15 mouse cellular contexts compared by ENCODE assay signal in genomic region chr2:134977641-134978040, GRCm38 (mm10).
DNase-seq lines count a peak whose midpoint lies in the region; ATAC-seq and TF ChIP-seq lines count a peak whose summit lies in the region.
"Had no signal": no experiment of that assay in that cellular context is flagged by ENCODE, and none has a peak within 500 bp of the region (broad histone marks: within the 10 kb centered on the region; RNA-seq: fewer than 3 reads in every experiment).

No protein-coding gene starts in this region.

- no peak overlapping the region for H3K9ac ChIP-seq in forebrain, postnatal 0 days
- H3K9ac ChIP-seq in forebrain, embryonic 13.5 days = no peak overlapping the region
- H3K9ac ChIP-seq in liver, postnatal 0 days (replicated peaks) = no peak overlapping the region
- H3K9ac ChIP-seq: hindbrain, embryonic 13.5 days; liver, embryonic 14.5 days had no signal

- no peaks in the 10 kb centered on the region for H3K9me3 ChIP-seq in forebrain, postnatal 0 days (ENCODE audit: low read length)
- no peaks in the 10 kb centered on the region for H3K9me3 ChIP-seq in forebrain, embryonic 13.5 days (replicated peaks)
- no peaks in the 10 kb centered on the region for H3K9me3 ChIP-seq in liver, postnatal 0 days (ENCODE audit: low read length)
- H3K9me3 ChIP-seq: hindbrain, embryonic 13.5 days had no signal

- H3K4me3 ChIP-seq in forebrain, postnatal 0 days (ENCODE audit: low read depth, low read length) = no peak overlapping the region
- no peak overlapping the region for H3K4me3 ChIP-seq in forebrain, embryonic 13.5 days
- H3K4me3 ChIP-seq in liver, postnatal 0 days (ENCODE audit: low read depth, low read length) = no peak overlapping the region
- H3K4me3 ChIP-seq: hindbrain, embryonic 13.5 days; myocyte had no signal

- no peak for DNase-seq in forebrain, postnatal 0 days
- no peak for DNase-seq in liver, postnatal 0 days
- DNase-seq in liver = no peak
- peak; percentile 32 for DNase-seq in adrenal gland, postnatal 14 days
- peak; percentile 42 for DNase-seq in gonadal fat pad, adult 2 months (ENCODE audit: low read depth)
- DNase-seq in frontal cortex, postnatal 14 days (ENCODE audit: low spot score in 2 of 2) = no peak
- DNase-seq: cerebellum, postnatal 36 days; gastrocnemius, postnatal 14 days; kidney, adult 11 months; thymus, postnatal 4 days had no signal

- WGBS in forebrain, postnatal 0 days = 77% methylated on average over 1 of the region's 1 CpGs
- 86% methylated on average over 1 of the region's 1 CpGs for WGBS in forebrain, embryonic 13.5 days
- WGBS in liver, postnatal 0 days (ENCODE audit: insufficient replicate concordance) = 66% methylated on average over 1 of the region's 1 CpGs

- H3K36me3 ChIP-seq in forebrain, postnatal 0 days (ENCODE audit: insufficient read depth) = no peaks in the 10 kb centered on the region
- H3K36me3 ChIP-seq in forebrain, embryonic 13.5 days (ENCODE audit: poor library complexity, severe bottlenecking) = no peaks in the 10 kb centered on the region
- no peaks in the 10 kb centered on the region for H3K36me3 ChIP-seq in liver, postnatal 0 days (replicated peaks; ENCODE audit: insufficient read depth, low read length)
- H3K36me3 ChIP-seq: hindbrain, embryonic 13.5 days had no signal

- no peaks in the 10 kb centered on the region for H3K27me3 ChIP-seq in forebrain, postnatal 0 days (ENCODE audit: insufficient read depth, low read length)
- H3K27me3 ChIP-seq in forebrain, embryonic 13.5 days = no peaks in the 10 kb centered on the region
- no peaks in the 10 kb centered on the region for H3K27me3 ChIP-seq in liver, postnatal 0 days (ENCODE audit: insufficient read depth, low read length)
- H3K27me3 ChIP-seq: CH12.LX; hindbrain, embryonic 13.5 days had no signal

- H3K4me2 ChIP-seq in forebrain, postnatal 0 days (ENCODE audit: low read depth) = no peak overlapping the region
- no peak overlapping the region for H3K4me2 ChIP-seq in forebrain, embryonic 13.5 days
- H3K4me2 ChIP-seq in liver, postnatal 0 days (ENCODE audit: low read depth, low read length) = no peak overlapping the region
- H3K4me2 ChIP-seq: hindbrain, embryonic 13.5 days had no signal

- ATAC-seq in forebrain, postnatal 0 days = peak; percentile 40; the same call in 1 of the 2 replicates
- ATAC-seq in forebrain, embryonic 13.5 days = no peak
- ATAC-seq in liver, postnatal 0 days = no peak

- no peak for TF ChIP-seq EP300 in liver, postnatal 0 days (IDR thresholded peaks at IDR 0.05; ENCODE audit: low read depth)

- no peak for TF ChIP-seq CTCF in forebrain, postnatal 0 days (IDR thresholded peaks at IDR 0.05; ENCODE audit: low read depth)
- no peak for TF ChIP-seq CTCF in liver, postnatal 0 days (IDR thresholded peaks at IDR 0.05; ENCODE audit: low read depth)

- no peak overlapping the region for H3K27ac ChIP-seq in forebrain, postnatal 0 days (ENCODE audit: low read depth, low read length)
- no peak overlapping the region for H3K27ac ChIP-seq in forebrain, embryonic 13.5 days
- peak overlapping the region; percentile 31 for H3K27ac ChIP-seq in liver, postnatal 0 days (ENCODE audit: low read depth)
- H3K27ac ChIP-seq: liver, embryonic 14.5 days had no signal

- no peaks in the 10 kb centered on the region for H3K4me1 ChIP-seq in forebrain, postnatal 0 days (ENCODE audit: insufficient read depth)
- H3K4me1 ChIP-seq in forebrain, embryonic 13.5 days = peaks cover 9% of the 10 kb centered on the region
- peaks cover 4% of the 10 kb centered on the region; the same call in 1 of the 2 replicates for H3K4me1 ChIP-seq in liver, postnatal 0 days (ENCODE audit: insufficient read depth)

Comparison
In these comparisons a context has a peak if more than half of its experiments do, and no peak if none do; other contexts are left out.
1. DNase-seq: peak in adrenal gland, postnatal 14 days (single experiment) and gonadal fat pad, adult 2 months (single experiment); none in forebrain, postnatal 0 days (single experiment), liver, postnatal 0 days (single experiment), liver (single experiment) and frontal cortex, postnatal 14 days (0 of 2).